Mouse (Mus musculus) embryonic facial prominence, embryonic 13.5 days (tissue): ENCODE results near the gene Ninj2. TPM values are rescaled to one million over a fixed set of nuclear protein-coding genes. Genes with fewer than 3 reads are reported as not detected.
"Not testable (repeated sequence)": the region's sequence is repeated elsewhere in the genome, so short reads cannot be mapped to it uniquely, and the experiment has no call there.

Experiments
- ATAC-seq: fragments of 200-750 bp; cut with Nextera tagmentation; 2 replicates; pipeline ENCODE4 v1.8.0; 2017; ENCODE audit warnings: low read depth; ENCODE audit not compliant: insufficient number of reproducible peaks, insufficient read depth, low FRiP score, low TSS enrichment
- H3K27ac ChIP-seq: fragments of 300-500 bp; sonication (generic); 2 replicates; pipeline ENCODE4 v1.5.1; 2015; ENCODE audit warnings: moderate library complexity, mild to moderate bottlenecking, inconsistent platforms
- H3K27me3 ChIP-seq: fragments of 300-500 bp; sonication (generic); 2 replicates; pipeline ENCODE4 v1.6.1; 2015; ENCODE audit warnings: mild to moderate bottlenecking, inconsistent platforms
- H3K36me3 ChIP-seq: fragments of 300-500 bp; sonication (generic); 2 replicates; pipeline ENCODE4 v1.6.1; 2015; ENCODE audit warnings: mild to moderate bottlenecking, inconsistent platforms
- H3K4me1 ChIP-seq: fragments of 300-500 bp; sonication (generic); 2 replicates; pipeline ENCODE4 v1.6.1; 2015; ENCODE audit warnings: inconsistent platforms
- H3K4me2 ChIP-seq: fragments of 300-500 bp; sonication (generic); 2 replicates; pipeline ENCODE4 v1.6.1; 2015; ENCODE audit warnings: moderate library complexity, mild to moderate bottlenecking, inconsistent platforms
- H3K4me3 ChIP-seq: fragments of 300-500 bp; sonication (generic); 2 replicates; pipeline ENCODE4 v1.5.1; 2015; ENCODE audit warnings: mild to moderate bottlenecking, inconsistent platforms
- H3K9ac ChIP-seq: fragments of 300-500 bp; sonication (generic); 2 replicates; pipeline ENCODE4 v1.6.1; 2015; ENCODE audit warnings: mild to moderate bottlenecking, inconsistent platforms
- H3K9me3 ChIP-seq: fragments of 300-500 bp; sonication (generic); 2 replicates; pipeline ENCODE4 v1.6.1; 2016; ENCODE audit warnings: inconsistent platforms
- WGBS: fragments of 180-500 bp; shearing (Covaris S2); methylation state at CpG from one replicate; pipeline ENCODE4 v1.1.7; 2015; ENCODE audit warnings: mixed read lengths; 5-methylcytosine and 5-hydroxymethylcytosine counted together
- polyA plus RNA-seq: library from polyadenylated mRNA; unstranded; fragments of >200 nt; fragmentation: Nextera tagmentation; extraction: Ambion mirVana; gene quantifications from 2 replicates; pipeline ENCODE4 v1.2.1, GENCODE M21; 2015

Gene Ninj2
- polyA plus RNA-seq, 1 experiment from 2014 or later = not detected

DNA sequence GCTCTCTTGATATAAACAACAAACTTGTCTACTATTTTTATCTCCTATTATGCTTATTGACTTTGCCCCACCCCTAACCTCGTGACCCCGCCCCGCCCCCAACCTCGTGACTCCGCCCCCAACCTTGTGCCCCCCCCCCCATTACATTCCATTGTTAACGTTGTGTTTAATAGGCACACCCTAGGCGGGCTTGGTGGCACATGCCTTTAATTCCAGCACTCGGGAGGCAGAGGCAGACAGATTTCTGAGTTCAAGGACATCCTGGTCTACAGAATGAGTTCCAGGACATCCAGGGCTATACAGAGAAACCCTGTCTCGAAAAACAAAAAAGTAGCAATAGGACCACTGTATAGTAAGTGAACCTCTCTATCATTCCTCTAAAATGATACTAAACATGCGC is 13.6 kb upstream of the Ninj2 start:
- H3K27me3 ChIP-seq = no peaks in the 10 kb centered on the region
- no peaks in the 10 kb centered on the region for H3K9me3 ChIP-seq
- no peaks in the 10 kb centered on the region for H3K36me3 ChIP-seq
- H3K4me2 ChIP-seq = no peak overlapping the region
- no peak overlapping the region for H3K4me3 ChIP-seq
- WGBS = 90% methylated on average over 10 of the region's 10 CpGs
- no peak overlapping the region for H3K27ac ChIP-seq
- 0 out of 2 replicates have a peak, but pooled peaks cover 6% of the 10 kb centered on the region for H3K4me1 ChIP-seq
- H3K9ac ChIP-seq = no peak overlapping the region
- no peak for ATAC-seq

- WGBS = 79% methylated on average over 4 of the region's 4 CpGs
- no peak overlapping the region for H3K27ac ChIP-seq
- no peak for ATAC-seq
- no peak overlapping the region for H3K9ac ChIP-seq
- H3K27me3 ChIP-seq = no peaks in the 10 kb centered on the region
- H3K4me2 ChIP-seq = no peak overlapping the region
- H3K4me1 ChIP-seq = 0 out of 2 replicates have a peak, but pooled peaks cover 6% of the 10 kb centered on the region
- H3K9me3 ChIP-seq = no peaks in the 10 kb centered on the region
- no peaks in the 10 kb centered on the region for H3K36me3 ChIP-seq
- H3K4me3 ChIP-seq = no peak overlapping the region
Observed at GRCm38 (mm10) chr6:120081516-120081915, 11.6 kb upstream of the Ninj2 start.

GRCm38 (mm10) chr6:120082251-120082950 is 10.7 kb upstream of the Ninj2 start:
- Histone ChIP-seq H3K36me3 (no peaks in the 10 kb centered on the region), H3K9ac (no peak overlapping the region), H3K4me3 (no peak overlapping the region), H3K27ac (no peak overlapping the region), H3K4me1 (0 out of 2 replicates have a peak, but pooled peaks cover 6% of the 10 kb centered on the region), H3K4me2 (no peak overlapping the region), H3K9me3 (no peaks in the 10 kb centered on the region), H3K27me3 (no peaks in the 10 kb centered on the region)
- 94% methylated on average over 6 of the region's 6 CpGs for WGBS
- ATAC-seq = no peak

DNA sequence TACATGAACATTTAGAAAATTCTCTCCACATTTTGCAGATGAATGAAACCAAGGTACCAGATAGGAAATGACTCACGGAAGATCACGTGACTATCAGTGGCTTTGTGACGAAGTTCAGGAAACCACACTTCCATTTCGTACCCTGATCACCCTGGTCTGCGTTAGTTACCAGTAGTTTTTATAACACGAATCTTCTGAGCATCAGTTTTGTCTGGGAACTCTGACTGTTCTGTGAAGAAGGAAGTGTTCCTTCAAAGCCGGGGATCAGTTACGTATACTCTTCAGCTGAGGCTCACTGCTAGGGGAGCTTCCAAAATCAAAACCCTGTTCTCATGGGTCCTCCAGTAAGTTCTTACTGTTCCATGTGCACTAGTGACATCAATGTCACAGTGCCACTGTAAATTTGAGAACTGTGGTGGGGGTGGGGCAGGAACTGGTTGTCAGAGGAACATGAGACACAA is 10.2 kb upstream of the Ninj2 start:
- Histone ChIP-seq H3K36me3 (no peaks in the 10 kb centered on the region), H3K4me2 (no peak overlapping the region), H3K27me3 (no peaks in the 10 kb centered on the region), H3K27ac (no peak overlapping the region), H3K9me3 (no peaks in the 10 kb centered on the region), H3K9ac (no peak overlapping the region), H3K4me1 (0 out of 2 replicates have a peak, but pooled peaks cover 6% of the 10 kb centered on the region), H3K4me3 (no peak overlapping the region)
- no peak for ATAC-seq
- WGBS = 73% methylated on average over 8 of the region's 8 CpGs

GRCm38 (mm10) chr6:120083442-120083841 is 9.7 kb upstream of the Ninj2 start:
- no peak overlapping the region for H3K9ac ChIP-seq
- ATAC-seq = no peak
- no peak overlapping the region for H3K4me3 ChIP-seq
- H3K27ac ChIP-seq = no peak overlapping the region
- 61% methylated on average over 6 of the region's 6 CpGs for WGBS
- H3K4me2 ChIP-seq = no peak overlapping the region
- H3K9me3 ChIP-seq = no peaks in the 10 kb centered on the region
- H3K4me1 ChIP-seq = 0 out of 2 replicates have a peak, but pooled peaks cover 6% of the 10 kb centered on the region
- no peaks in the 10 kb centered on the region for H3K27me3 ChIP-seq
- no peaks in the 10 kb centered on the region for H3K36me3 ChIP-seq

GRCm38 (mm10) chr6:120084983-120085382 is 8.2 kb upstream of the Ninj2 start:
- Histone ChIP-seq H3K27ac (no peak overlapping the region), H3K4me2 (no peak overlapping the region), H3K4me1 (0 out of 2 replicates have a peak, but pooled peaks cover 6% of the 10 kb centered on the region), H3K36me3 (no peaks in the 10 kb centered on the region), H3K27me3 (no peaks in the 10 kb centered on the region), H3K9ac (no peak overlapping the region), H3K9me3 (no peaks in the 10 kb centered on the region), H3K4me3 (no peak overlapping the region)
- 93% methylated on average over 2 of the region's 2 CpGs for WGBS
- ATAC-seq = no peak

- H3K4me1 ChIP-seq = 0 out of 2 replicates have a peak, but pooled peaks cover 6% of the 10 kb centered on the region
- H3K27ac ChIP-seq = no peak overlapping the region
- H3K36me3 ChIP-seq = no peaks in the 10 kb centered on the region
- ATAC-seq = no peak
- no peak overlapping the region for H3K9ac ChIP-seq
- 78% methylated on average over 3 of the region's 3 CpGs for whole genome bisulfite sequencing
- no peak overlapping the region for H3K4me2 ChIP-seq
- H3K4me3 ChIP-seq = no peak overlapping the region
- H3K9me3 ChIP-seq = no peaks in the 10 kb centered on the region
- no peaks in the 10 kb centered on the region for H3K27me3 ChIP-seq
Observed at GRCm38 (mm10) chr6:120085832-120086231, 7.3 kb upstream of the Ninj2 start.

GRCm38 (mm10) chr6:120087041-120087440 is 6.1 kb upstream of the Ninj2 start:
- ATAC-seq = not testable (repeated sequence)
- 87% methylated on average over 8 of the region's 8 CpGs for WGBS

GRCm38 (mm10) chr6:120090712-120091248 is 2.4 kb upstream of the Ninj2 start:
- Histone ChIP-seq H3K4me3 (no peak overlapping the region), H3K4me2 (no peak overlapping the region), H3K27ac (no peak overlapping the region), H3K36me3 (no peaks in the 10 kb centered on the region), H3K9me3 (no peaks in the 10 kb centered on the region), H3K9ac (no peak overlapping the region), H3K4me1 (peaks cover 5% of the 10 kb centered on the region; the same call in 1 of the 2 replicates), H3K27me3 (no peaks in the 10 kb centered on the region)
- no peak for ATAC-seq
- 28% methylated on average over 15 of the region's 15 CpGs for WGBS

More at GRCm38 (mm10) chr6:120087041-120087440, 6.1 kb upstream of the Ninj2 start:
- not testable (repeated sequence) for H3K4me2 ChIP-seq, H3K27ac ChIP-seq, H3K4me3 ChIP-seq, H3K4me1 ChIP-seq, H3K9ac ChIP-seq, H3K9me3 ChIP-seq, H3K27me3 ChIP-seq, H3K36me3 ChIP-seq

GRCm38 (mm10) chr6:120091956-120092355 is 1.2 kb upstream of the Ninj2 start:
- Histone ChIP-seq H3K36me3 (no peaks in the 10 kb centered on the region), H3K9ac (no peak overlapping the region), H3K27me3 (no peaks in the 10 kb centered on the region), H3K27ac (no peak overlapping the region), H3K9me3 (no peaks in the 10 kb centered on the region), H3K4me3 (no peak overlapping the region), H3K4me1 (peaks cover 5% of the 10 kb centered on the region; the same call in 1 of the 2 replicates), H3K4me2 (no peak overlapping the region)
- 66% methylated on average over 4 of the region's 4 CpGs for WGBS
- no peak for ATAC-seq

- H3K27me3 ChIP-seq = no peaks in the 10 kb centered on the region
- 75% methylated on average over 9 of the region's 9 CpGs for WGBS
Observed at GRCm38 (mm10) chr6:120094091-120094776, 1.1 kb downstream of the Ninj2 start.

More at GRCm38 (mm10) chr6:120094091-120094776, 1.1 kb downstream of the Ninj2 start:
- H3K9ac ChIP-seq = no peak overlapping the region
- ATAC-seq = no peak
- no peaks in the 10 kb centered on the region for H3K36me3 ChIP-seq
- no peak overlapping the region for H3K4me2 ChIP-seq
- no peaks in the 10 kb centered on the region for H3K9me3 ChIP-seq
- H3K4me3 ChIP-seq = no peak overlapping the region
- no peak overlapping the region for H3K27ac ChIP-seq
- H3K4me1 ChIP-seq = peaks cover 5% of the 10 kb centered on the region; the same call in 1 of the 2 replicates
